Mouse (Mus musculus) MEL (cell line): ENCODE results near the gene Naaa.

ENCODE experiments used
- CHD2 ChIP-seq: IDR thresholded peaks from 2 replicates; pipeline ENCODE4 v1.6.1; 2011; ENCODE audit warnings: low read length, improper control_type of control experiment
- CTCF ChIP-seq, 3 experiments: IDR thresholded peaks in 2 of 3; conservative IDR thresholded peaks in 1 of 3; 2 replicates each; pipeline ENCODE4 v1.5.1; 2011 to 2012; ENCODE audit warnings: low read length in 3 of 3, low read depth in 2 of 3, mild to moderate bottlenecking in 2 of 3, improper control_type of control experiment in 1 of 3, inconsistent platforms in 1 of 3, mixed read lengths in 1 of 3, moderate library complexity in 1 of 3; ENCODE audit not compliant: control insufficient read depth in 1 of 3, insufficient read depth in 1 of 3, poor library complexity in 1 of 3, severe bottlenecking in 1 of 3
- GABPA ChIP-seq: IDR thresholded peaks from 2 replicates; pipeline ENCODE4 v1.6.1; 2012; ENCODE audit warnings: low read depth, mild to moderate bottlenecking, inconsistent platforms, low read length, improper control_type of control experiment, moderate library complexity
- KAT2A ChIP-seq: conservative IDR thresholded peaks from 2 replicates; pipeline ENCODE4 v1.6.1; 2012; ENCODE audit warnings: low read depth, low read length, improper control_type of control experiment, inconsistent platforms
- MXI1 ChIP-seq: IDR thresholded peaks from 2 replicates; pipeline ENCODE4 v1.6.1; 2011; ENCODE audit warnings: mild to moderate bottlenecking, low read depth, low read length, improper control_type of control experiment
- TAL1 ChIP-seq: IDR thresholded peaks from 2 replicates; pipeline ENCODE4 v1.6.1; 2012; ENCODE audit warnings: mild to moderate bottlenecking, inconsistent platforms, low read length, moderate library complexity, mixed read lengths

- TF ChIP-seq CTCF (IDR thresholded peaks at IDR 0.05 in 2 of 3, conservative IDR thresholded peaks at IDR 0.05 in 1 of 3; ENCODE audit: control insufficient read depth in 1 of 3, insufficient read depth in 1 of 3, low read depth in 2 of 3, low read length in 3 of 3, poor library complexity in 1 of 3, severe bottlenecking in 1 of 3) (no peak), GABPA (no peak), MXI1 (no peak), CHD2 (no peak), TAL1 (no peak), KAT2A (no peak)
Measured at GRCm38 (mm10) chr5:92228776-92229175, 49.2 kb downstream of the Naaa start.
